Mouse (Mus musculus) cerebellum, adult 2 months (tissue): ENCODE results near the gene Mapkapk3. TPM values are rescaled to one million over a fixed set of nuclear protein-coding genes. Genes with fewer than 3 reads are reported as not detected.

Source experiments
- DNase-seq, 2 experiments: peaks; one replicate each; pipeline ENCODE4 v3.0.0; 2021
- H3K27ac ChIP-seq: fragments of 200-500 bp; 2 replicates; pipeline ENCODE4 v1.5.1; 2012; ENCODE audit warnings: low read length, control low read depth, inconsistent platforms; ENCODE audit not compliant: insufficient read depth
- H3K27me3 ChIP-seq: fragments of 200-500 bp; 2 replicates; pipeline ENCODE4 v1.6.1; 2012; ENCODE audit warnings: inconsistent platforms, mild to moderate bottlenecking, low read length, moderate library complexity; ENCODE audit not compliant: control insufficient read depth, insufficient read depth
- H3K4me1 ChIP-seq: fragments of 200-500 bp; 2 replicates; pipeline ENCODE4 v1.6.1; 2011; ENCODE audit warnings: low read length; ENCODE audit not compliant: control insufficient read depth, insufficient read depth
- H3K4me3 ChIP-seq: fragments of 200-500 bp; replicated peaks from 2 replicates; pipeline ENCODE3; 2011; ENCODE audit warnings: mild to moderate bottlenecking, low read depth, low read length, control low read depth; ENCODE audit not compliant: insufficient read depth
- CTCF ChIP-seq: fragments of 200-500 bp; IDR thresholded peaks from 2 replicates; pipeline ENCODE4 v1.5.1; 2011; ENCODE audit warnings: low read depth, mild to moderate bottlenecking, control low read depth, low read length, moderate library complexity, borderline replicate concordance; ENCODE audit not compliant: insufficient read depth
- POLR2A ChIP-seq: fragments of 200-500 bp; IDR thresholded peaks from 2 replicates; pipeline ENCODE4 v1.6.1; 2011; ENCODE audit warnings: low read length, control low read depth, borderline replicate concordance; ENCODE audit not compliant: insufficient read depth
- WGBS: fragments of 180-500 bp; shearing (Covaris S2); methylation state at CpG from one replicate; pipeline ENCODE4 v1.1.7; 2018; 5-methylcytosine and 5-hydroxymethylcytosine counted together
- polyA plus RNA-seq: library from polyadenylated mRNA; depleted of rRNA; stranded (reverse); fragments of >200 nt; gene quantifications from 2 replicates; pipeline ENCODE4 v1.2.3, GENCODE M21; 2012

Mapkapk3 gene
- polyA plus RNA-seq, 1 experiment = 11.7 TPM

GRCm38 (mm10) chr9:107300224-107300973, 10.7 kb upstream of the Mapkapk3 start:
- no peak overlapping the region for H3K27ac ChIP-seq
- TF ChIP-seq CTCF (no peak), POLR2A (no peak)
- 92% methylated on average over 30 of the region's 30 CpGs for WGBS
- DNase-seq = no peak
- no peaks in the 10 kb centered on the region for H3K27me3 ChIP-seq
- H3K4me1 ChIP-seq = peaks cover 5% of the 10 kb centered on the region; the same call in 1 of the 2 replicates
- no peak overlapping the region for H3K4me3 ChIP-seq

- WGBS = 86% methylated on average over 7 of the region's 7 CpGs
- Histone ChIP-seq H3K27ac (no peak overlapping the region), H3K4me1 (peaks cover 5% of the 10 kb centered on the region; the same call in 1 of the 2 replicates), H3K27me3 (no peaks in the 10 kb centered on the region), H3K4me3 (no peak overlapping the region)
- no peak for DNase-seq
- no peak for TF ChIP-seq CTCF
- no peak for TF ChIP-seq POLR2A
Measured at GRCm38 (mm10) chr9:107299783-107300182, 10.1 kb upstream of the Mapkapk3 start.

- WGBS = 94% methylated on average over 6 of the region's 6 CpGs
- H3K27ac ChIP-seq = no peak overlapping the region
- H3K4me3 ChIP-seq = no peak overlapping the region
- peaks cover 5% of the 10 kb centered on the region; the same call in 1 of the 2 replicates for H3K4me1 ChIP-seq
- TF ChIP-seq POLR2A (no peak), CTCF (no peak)
- H3K27me3 ChIP-seq = no peaks in the 10 kb centered on the region
- no peak for DNase-seq
Measured at GRCm38 (mm10) chr9:107298876-107299275, 9.2 kb upstream of the Mapkapk3 start.

GRCm38 (mm10) chr9:107298059-107298780, 8.5 kb upstream of the Mapkapk3 start:
- Histone ChIP-seq H3K27me3 (no peaks in the 10 kb centered on the region), H3K4me1 (peaks cover 5% of the 10 kb centered on the region; the same call in 1 of the 2 replicates), H3K27ac (no peak overlapping the region), H3K4me3 (no peak overlapping the region)
- TF ChIP-seq POLR2A = no peak
- 67% methylated on average over 8 of the region's 8 CpGs for WGBS
- DNase-seq = no peak

GRCm38 (mm10) chr9:107297658-107298057, 8.0 kb upstream of the Mapkapk3 start:
- WGBS = 77% methylated on average over 4 of the region's 4 CpGs
- Histone ChIP-seq H3K4me1 (peaks cover 5% of the 10 kb centered on the region; the same call in 1 of the 2 replicates), H3K27me3 (no peaks in the 10 kb centered on the region), H3K27ac (no peak overlapping the region), H3K4me3 (no peak overlapping the region)
- no peak for DNase-seq
- TF ChIP-seq CTCF = no peak
- TF ChIP-seq POLR2A = no peak

- Histone ChIP-seq H3K27ac (no peak overlapping the region), H3K4me3 (peak overlapping the region; percentile 97), H3K27me3 (no peaks in the 10 kb centered on the region), H3K4me1 (peaks cover 5% of the 10 kb centered on the region; the same call in 1 of the 2 replicates)
- no peak for TF ChIP-seq POLR2A
- no peak for TF ChIP-seq CTCF
- no peak for DNase-seq
- WGBS = 11% methylated on average over 16 of the region's 16 CpGs
Measured at GRCm38 (mm10) chr9:107297059-107297458, 7.4 kb upstream of the Mapkapk3 start.

GRCm38 (mm10) chr9:107296501-107296965, 6.9 kb upstream of the Mapkapk3 start:
- TF ChIP-seq POLR2A (no peak), CTCF (no peak)
- WGBS = 0% methylated on average over 31 of the region's 31 CpGs
- H3K27ac ChIP-seq = no peak overlapping the region

GRCm38 (mm10) chr9:107296041-107296440, 6.4 kb upstream of the Mapkapk3 start:
- Histone ChIP-seq H3K4me1 (peaks cover 5% of the 10 kb centered on the region; the same call in 1 of the 2 replicates), H3K27ac (no peak overlapping the region), H3K4me3 (peak overlapping the region; percentile 97), H3K27me3 (no peaks in the 10 kb centered on the region)
- 7% methylated on average over 14 of the region's 14 CpGs for WGBS
- TF ChIP-seq CTCF (no peak), POLR2A (no peak)
- DNase-seq = no peak

More at GRCm38 (mm10) chr9:107296501-107296965, 6.9 kb upstream of the Mapkapk3 start:
- H3K4me3 ChIP-seq = peak overlapping the region; percentile 97
- H3K4me1 ChIP-seq = peaks cover 5% of the 10 kb centered on the region; the same call in 1 of the 2 replicates
- no peaks in the 10 kb centered on the region for H3K27me3 ChIP-seq
- DNase-seq = peak; percentile 89 to 95
